Mouse (Mus musculus) hindbrain, embryonic 15.5 days (tissue): Measurements from ENCODE around the gene Gipr. TPM values are rescaled to one million over a fixed set of nuclear protein-coding genes. Genes with fewer than 3 reads are reported as not detected.

Experiments
- ATAC-seq: fragments of 200-750 bp; cut with Nextera tagmentation; 2 replicates; pipeline ENCODE4 v1.8.0; 2017; ENCODE audit warnings: low read depth, moderate number of reproducible peaks, moderate TSS enrichment; ENCODE audit not compliant: low FRiP score
- H3K27ac ChIP-seq: fragments of 300-500 bp; sonication (generic); replicated peaks from 2 replicates; pipeline ENCODE4 v1.5.1; 2015; ENCODE audit warnings: mild to moderate bottlenecking, inconsistent platforms
- H3K27me3 ChIP-seq: fragments of 300-500 bp; sonication (generic); 2 replicates; pipeline ENCODE4 v1.6.1; 2015; ENCODE audit warnings: control low read depth, inconsistent platforms
- H3K36me3 ChIP-seq: fragments of 300-500 bp; sonication (generic); 2 replicates; pipeline ENCODE4 v1.6.1; 2015; ENCODE audit warnings: control low read depth, inconsistent platforms
- H3K4me1 ChIP-seq: fragments of 300-500 bp; sonication (generic); replicated peaks from 2 replicates; pipeline ENCODE4 v1.6.1; 2015; ENCODE audit warnings: control low read depth, inconsistent platforms
- H3K4me2 ChIP-seq: fragments of 300-500 bp; sonication (generic); 2 replicates; pipeline ENCODE4 v1.6.1; 2015; ENCODE audit warnings: moderate library complexity, mild to moderate bottlenecking, inconsistent platforms
- H3K4me3 ChIP-seq: fragments of 300-500 bp; sonication (generic); 2 replicates; pipeline ENCODE4 v1.5.1; 2015; ENCODE audit warnings: mild to moderate bottlenecking, inconsistent platforms
- H3K9ac ChIP-seq: fragments of 300-500 bp; sonication (generic); 2 replicates; pipeline ENCODE4 v1.6.1; 2015; ENCODE audit warnings: inconsistent platforms
- H3K9me3 ChIP-seq: fragments of 300-500 bp; sonication (generic); 2 replicates; pipeline ENCODE4 v1.6.1; 2016; ENCODE audit warnings: control low read depth, inconsistent platforms
- WGBS: fragments of 180-500 bp; shearing (Covaris S2); methylation state at CpG from one replicate; pipeline ENCODE4 v1.1.7; 2015; 5-methylcytosine and 5-hydroxymethylcytosine counted together
- polyA plus RNA-seq: library from polyadenylated mRNA; unstranded; fragments of >200 nt; fragmentation: Nextera tagmentation; extraction: Ambion mirVana; gene quantifications from 2 replicates; pipeline ENCODE4 v1.2.1, GENCODE M21; 2015

The Gipr gene
- polyA plus RNA-seq, 1 experiment from 2014 or later = 2.1 TPM

- Histone ChIP-seq H3K36me3 (peaks cover 11% of the 10 kb centered on the region), H3K4me2 (peak overlapping the region; percentile 86), H3K4me1 (peaks cover 28% of the 10 kb centered on the region), H3K27ac (no peak overlapping the region), H3K9me3 (no peaks in the 10 kb centered on the region), H3K27me3 (no peaks in the 10 kb centered on the region), H3K4me3 (no peak overlapping the region), H3K9ac (no peak overlapping the region)
- ATAC-seq = no peak
- 63% methylated on average over 6 of the region's 6 CpGs for WGBS
These were observed 18.4 kb downstream of the Gipr start for GRCm38 (mm10) chr7:19147497-19148045.

- peaks cover 13% of the 10 kb centered on the region for H3K36me3 ChIP-seq
- H3K27me3 ChIP-seq = no peaks in the 10 kb centered on the region
- H3K4me1 ChIP-seq = peaks cover 28% of the 10 kb centered on the region
- no peak overlapping the region for H3K4me3 ChIP-seq
- ATAC-seq = no peak
- H3K9me3 ChIP-seq = no peaks in the 10 kb centered on the region
- no peak overlapping the region for H3K27ac ChIP-seq
- no peak overlapping the region for H3K4me2 ChIP-seq
- H3K9ac ChIP-seq = no peak overlapping the region
- WGBS = 89% methylated on average over 10 of the region's 10 CpGs
These were observed 19.1 kb downstream of the Gipr start for GRCm38 (mm10) chr7:19146793-19147192.

GRCm38 (mm10) chr7:19137380-19137779 lies 28.5 kb downstream of the Gipr start:
- WGBS = 50% methylated on average over 5 of the region's 5 CpGs
- Histone ChIP-seq H3K4me3 (no peak overlapping the region), H3K4me2 (no peak overlapping the region), H3K27me3 (no peaks in the 10 kb centered on the region), H3K9me3 (no peaks in the 10 kb centered on the region), H3K27ac (no peak overlapping the region), H3K9ac (no peak overlapping the region), H3K4me1 (no peaks in the 10 kb centered on the region), H3K36me3 (peaks cover 50% of the 10 kb centered on the region)
- ATAC-seq = no peak

- H3K9ac ChIP-seq = no peak overlapping the region
- H3K27ac ChIP-seq = no peak overlapping the region
- H3K36me3 ChIP-seq = peaks cover 45% of the 10 kb centered on the region
- WGBS = 94% methylated on average over 38 of the region's 38 CpGs
- H3K9me3 ChIP-seq = no peaks in the 10 kb centered on the region
- no peak overlapping the region for H3K4me2 ChIP-seq
- H3K4me1 ChIP-seq = peaks cover 5% of the 10 kb centered on the region
- H3K27me3 ChIP-seq = no peaks in the 10 kb centered on the region
- no peak overlapping the region for H3K4me3 ChIP-seq
- ATAC-seq = no peak
These were observed 29.1 kb downstream of the Gipr start for GRCm38 (mm10) chr7:19136673-19137334.

GRCm38 (mm10) chr7:19136168-19136567 lies 29.8 kb downstream of the Gipr start:
- ATAC-seq = no peak
- no peak overlapping the region for H3K27ac ChIP-seq
- H3K27me3 ChIP-seq = no peaks in the 10 kb centered on the region
- no peak overlapping the region for H3K9ac ChIP-seq
- peaks cover 7% of the 10 kb centered on the region for H3K4me1 ChIP-seq
- 95% methylated on average over 13 of the region's 13 CpGs for WGBS
- no peak overlapping the region for H3K4me2 ChIP-seq
- H3K9me3 ChIP-seq = no peaks in the 10 kb centered on the region
- H3K36me3 ChIP-seq = peaks cover 43% of the 10 kb centered on the region
- no peak overlapping the region for H3K4me3 ChIP-seq

GRCm38 (mm10) chr7:19131324-19131848 lies 34.5 kb downstream of the Gipr start:
- peaks cover 6% of the 10 kb centered on the region for H3K36me3 ChIP-seq
- peak overlapping the region; percentile 51 for H3K9ac ChIP-seq
- H3K4me3 ChIP-seq = peak overlapping the region; percentile 52
- under 1% methylated on average over 39 of the region's 39 CpGs for WGBS
- ATAC-seq = peak; percentile 99
- H3K4me1 ChIP-seq = peaks cover 18% of the 10 kb centered on the region
- H3K9me3 ChIP-seq = no peaks in the 10 kb centered on the region
- H3K4me2 ChIP-seq = peak overlapping the region; percentile 75
- no peaks in the 10 kb centered on the region for H3K27me3 ChIP-seq
- H3K27ac ChIP-seq = peak overlapping the region; percentile 91

GRCm38 (mm10) chr7:19130657-19131056 lies 35.3 kb downstream of the Gipr start:
- peak overlapping the region; percentile 52 for H3K4me3 ChIP-seq
- H3K4me1 ChIP-seq = peaks cover 18% of the 10 kb centered on the region
- H3K27ac ChIP-seq = peak overlapping the region; percentile 91
- H3K9me3 ChIP-seq = no peaks in the 10 kb centered on the region
- peak overlapping the region; percentile 75 for H3K4me2 ChIP-seq
- H3K36me3 ChIP-seq = peaks cover 2% of the 10 kb centered on the region; the same call in 1 of the 2 replicates
- H3K27me3 ChIP-seq = no peaks in the 10 kb centered on the region
- peak overlapping the region; percentile 51; the same call in 1 of the 2 replicates for H3K9ac ChIP-seq
- WGBS = 35% methylated on average over 4 of the region's 4 CpGs
- ATAC-seq = no peak

GRCm38 (mm10) chr7:19129396-19129795 lies 36.5 kb downstream of the Gipr start:
- H3K27me3 ChIP-seq = no peaks in the 10 kb centered on the region
- 91% methylated on average over 5 of the region's 5 CpGs for WGBS
- H3K9ac ChIP-seq = no peak overlapping the region
- peaks cover 18% of the 10 kb centered on the region for H3K4me1 ChIP-seq
- no peak overlapping the region for H3K4me3 ChIP-seq
- H3K9me3 ChIP-seq = no peaks in the 10 kb centered on the region
- no peak for ATAC-seq
- H3K27ac ChIP-seq = no peak overlapping the region
- no peaks in the 10 kb centered on the region; the same call in 1 of the 2 replicates for H3K36me3 ChIP-seq
- H3K4me2 ChIP-seq = no peak overlapping the region

- no peak for ATAC-seq
- Histone ChIP-seq H3K4me2 (no peak overlapping the region), H3K4me1 (peaks cover 18% of the 10 kb centered on the region), H3K9ac (no peak overlapping the region), H3K27ac (no peak overlapping the region), H3K36me3 (no peaks in the 10 kb centered on the region), H3K27me3 (no peaks in the 10 kb centered on the region), H3K4me3 (no peak overlapping the region), H3K9me3 (no peaks in the 10 kb centered on the region)
- WGBS = 92% methylated on average over 5 of the region's 5 CpGs
These were observed 38.2 kb downstream of the Gipr start for GRCm38 (mm10) chr7:19127744-19128143.

GRCm38 (mm10) chr7:19124713-19125112 lies 41.2 kb downstream of the Gipr start:
- no peak for ATAC-seq
- Histone ChIP-seq H3K27ac (no peak overlapping the region), H3K36me3 (no peaks in the 10 kb centered on the region), H3K4me1 (peaks cover 17% of the 10 kb centered on the region), H3K4me2 (no peak overlapping the region), H3K27me3 (no peaks in the 10 kb centered on the region), H3K9me3 (no peaks in the 10 kb centered on the region), H3K4me3 (no peak overlapping the region), H3K9ac (no peak overlapping the region)
- 88% methylated on average over 6 of the region's 6 CpGs for WGBS

- H3K9me3 ChIP-seq = no peaks in the 10 kb centered on the region
- peaks cover 28% of the 10 kb centered on the region for H3K4me1 ChIP-seq
- H3K4me3 ChIP-seq = no peak overlapping the region
- ATAC-seq = no peak
- WGBS = 96% methylated on average over 4 of the region's 4 CpGs
- H3K27me3 ChIP-seq = no peaks in the 10 kb centered on the region
- H3K36me3 ChIP-seq = no peaks in the 10 kb centered on the region
- H3K9ac ChIP-seq = no peak overlapping the region
- H3K4me2 ChIP-seq = no peak overlapping the region
- H3K27ac ChIP-seq = no peak overlapping the region
These were observed 44.2 kb downstream of the Gipr start for GRCm38 (mm10) chr7:19121686-19122085.

GRCm38 (mm10) chr7:19119631-19120429 lies 46.1 kb downstream of the Gipr start, which contains the start of gene Fbxo46:
Fbxo46 (plus strand) TSS chr7:19119859.
- Histone ChIP-seq H3K9ac (peak within 1 kb of the TSS; percentile 81), H3K27ac (peak within 1 kb of the TSS; percentile 75), H3K27me3 (no peaks in the 10 kb centered on the region), H3K4me2 (peak within 1 kb of the TSS; percentile 69), H3K4me1 (peaks cover 28% of the 10 kb centered on the region), H3K9me3 (no peaks in the 10 kb centered on the region), H3K36me3 (no peaks in the 10 kb centered on the region), H3K4me3 (peak within 1 kb of the TSS; percentile 69)
- peak; percentile 91 for ATAC-seq
- 3% methylated on average over 34 of the region's 34 CpGs for WGBS
